Mouse (Mus musculus) right cerebral cortex, postnatal 25 days (tissue): ENCODE data around the gene Ralgapb.

Experiments used
- DNase-seq: peaks from one replicate; pipeline ENCODE4 v3.0.0; 2022

Ralgapb gene

DNA sequence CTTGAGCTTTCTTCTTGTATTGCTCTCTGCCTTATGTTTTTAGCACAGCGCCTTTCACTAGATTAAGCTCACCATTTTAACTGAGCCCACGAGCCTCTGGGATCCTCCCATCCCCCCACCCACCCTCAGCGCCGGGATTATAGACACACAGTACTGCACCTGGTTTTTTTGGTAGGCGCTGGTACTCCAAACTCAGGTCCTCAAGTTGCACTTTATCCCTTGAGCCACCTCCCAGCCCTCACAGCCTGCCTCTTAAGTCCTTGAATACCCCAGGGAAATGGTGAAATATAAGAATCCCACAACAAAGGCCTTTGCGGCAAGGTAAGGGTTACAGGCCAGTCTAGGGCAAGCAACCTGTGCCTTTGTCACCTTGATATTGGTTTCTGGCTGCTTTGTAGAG is 110.2 kb downstream of the Ralgapb start:
- no peak for DNase-seq

DNA sequence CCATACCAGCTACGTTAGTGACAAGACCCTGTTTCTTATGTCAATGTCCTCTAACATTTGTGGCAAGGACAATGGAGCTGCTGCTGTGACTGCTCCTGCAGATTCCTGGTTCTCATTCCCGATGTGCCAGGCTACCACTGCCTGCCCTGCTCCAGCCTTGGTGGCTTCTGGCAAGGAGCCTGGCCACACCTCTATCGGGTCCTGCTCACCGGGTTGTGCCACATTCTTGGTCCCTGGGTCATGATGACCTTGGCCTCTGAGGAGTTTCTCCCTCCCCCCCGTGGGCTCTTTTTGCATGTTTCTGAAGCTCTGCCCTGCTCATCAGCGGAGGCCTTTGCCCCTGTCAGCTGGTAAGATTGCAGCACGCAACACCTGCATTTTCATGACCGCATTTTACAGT is 113.4 kb downstream of the Ralgapb start:
- DNase-seq, result no peak

DNA sequence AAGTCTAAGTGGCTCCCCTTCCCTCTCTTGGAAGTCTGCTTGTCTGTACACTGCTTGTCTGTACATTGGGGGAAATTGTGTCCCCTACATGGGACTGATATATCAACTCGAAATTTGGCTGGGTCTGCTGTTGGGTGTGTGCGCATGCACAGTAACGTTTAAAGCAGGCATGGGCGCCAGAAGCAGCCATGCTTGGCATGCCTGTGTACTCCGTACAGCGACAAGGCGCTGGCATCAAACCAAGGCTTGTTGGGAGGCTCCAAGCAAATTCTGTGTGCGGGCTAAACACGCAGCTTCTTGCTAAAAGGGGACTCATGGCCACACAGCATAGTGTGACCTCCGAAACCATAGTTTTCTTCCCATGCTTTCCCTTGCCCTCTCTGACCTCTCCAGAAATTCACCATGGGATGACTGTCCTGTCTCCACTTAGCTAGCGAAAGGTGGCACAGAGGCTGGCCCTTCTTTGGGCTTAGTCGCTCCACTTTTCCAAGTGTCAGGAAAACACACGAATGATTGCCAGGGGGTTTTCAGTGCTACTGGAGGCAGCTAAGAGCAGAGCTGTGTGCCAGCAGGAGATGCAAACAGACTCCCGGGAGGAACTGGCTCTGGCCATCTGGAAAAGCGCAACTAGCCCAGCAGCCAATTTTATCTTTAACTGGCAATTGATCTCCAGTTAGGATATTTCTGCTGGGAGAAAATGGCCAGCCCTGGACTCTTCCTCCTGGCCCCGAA is 114.6 kb downstream of the Ralgapb start:
- DNase-seq, result no peak

DNA sequence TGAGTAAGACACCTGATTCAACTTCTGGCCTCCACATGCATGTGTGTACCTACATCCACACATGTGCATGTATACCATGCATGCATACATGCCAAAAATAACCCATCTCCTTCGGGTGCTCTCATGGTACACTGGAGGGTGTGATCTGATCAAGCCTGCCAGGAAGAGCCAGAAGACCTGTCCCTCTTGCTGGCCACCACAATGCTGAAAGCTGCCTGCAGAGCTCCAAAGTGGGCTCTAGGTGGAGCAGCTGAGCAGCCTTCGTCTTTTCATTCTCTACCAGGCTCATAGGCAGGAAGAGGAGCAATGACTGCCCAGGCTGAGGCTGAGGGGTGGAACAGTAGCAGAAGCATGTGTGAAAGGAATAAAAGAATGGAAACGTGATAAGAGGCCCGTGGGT is 124.4 kb downstream of the Ralgapb start:
- DNase-seq, result peak; percentile 65

DNA sequence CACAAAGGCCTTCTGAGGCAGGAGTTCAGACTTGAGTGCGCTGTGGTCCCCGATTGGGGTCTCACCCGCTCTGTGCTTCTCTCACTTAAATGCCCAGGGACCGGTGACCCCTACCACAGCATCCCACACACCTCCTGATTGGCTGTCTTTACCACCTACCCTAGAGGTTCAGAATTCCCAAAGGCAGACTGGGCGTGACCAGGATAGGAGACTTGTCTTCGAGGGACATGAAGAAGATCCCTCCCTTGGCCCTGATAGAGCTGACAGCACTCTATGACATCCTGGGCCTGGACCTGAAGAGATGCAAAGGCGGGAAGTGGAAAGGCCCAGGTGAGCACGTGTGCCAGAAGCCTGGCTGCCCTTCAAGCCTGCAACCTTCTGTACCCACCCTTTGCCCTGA is 124.9 kb downstream of the Ralgapb start:
- DNase-seq, result no peak

DNA sequence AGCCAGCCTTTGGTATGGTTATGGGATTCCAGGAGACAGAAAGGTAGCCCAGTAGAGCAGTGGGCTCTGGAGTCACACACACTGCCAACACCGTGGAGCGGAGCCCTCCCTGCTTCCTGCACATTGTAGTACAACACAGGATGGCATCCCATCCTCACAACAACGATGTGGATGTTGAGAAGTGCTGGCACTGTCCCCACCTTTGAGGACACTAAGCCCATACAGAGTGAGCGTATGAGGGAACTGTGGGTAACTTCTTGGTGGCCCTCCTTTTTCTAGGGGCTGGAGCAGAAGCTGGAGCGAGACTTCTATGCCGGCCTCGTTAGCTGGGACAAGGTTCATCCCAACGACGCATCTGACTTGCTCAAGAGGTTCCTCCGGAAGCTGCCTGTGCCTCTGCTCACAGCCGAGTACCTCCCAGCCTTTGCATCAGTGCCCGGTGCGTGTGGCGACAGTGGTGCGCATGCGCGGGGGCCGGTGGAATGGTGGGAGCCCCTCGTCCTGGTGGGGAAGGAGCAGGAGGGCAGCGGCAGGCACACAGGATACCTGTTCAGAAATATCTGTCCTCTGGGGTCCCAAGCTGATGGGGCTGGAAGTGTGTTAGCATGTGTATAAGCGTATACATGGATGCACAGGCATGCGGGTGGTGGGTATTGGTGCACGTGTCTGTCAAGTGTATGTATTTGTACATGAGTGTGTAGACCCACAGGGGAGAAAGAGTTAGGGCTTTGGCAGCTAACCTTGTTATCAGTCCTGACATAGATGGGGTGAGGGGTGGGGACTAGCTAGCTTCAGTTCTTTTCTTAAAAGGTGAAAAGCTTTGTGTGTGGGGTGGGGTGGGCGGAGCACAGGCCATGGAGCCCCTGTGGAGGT is 130.0 kb downstream of the Ralgapb start:
- no peak for DNase-seq

DNA sequence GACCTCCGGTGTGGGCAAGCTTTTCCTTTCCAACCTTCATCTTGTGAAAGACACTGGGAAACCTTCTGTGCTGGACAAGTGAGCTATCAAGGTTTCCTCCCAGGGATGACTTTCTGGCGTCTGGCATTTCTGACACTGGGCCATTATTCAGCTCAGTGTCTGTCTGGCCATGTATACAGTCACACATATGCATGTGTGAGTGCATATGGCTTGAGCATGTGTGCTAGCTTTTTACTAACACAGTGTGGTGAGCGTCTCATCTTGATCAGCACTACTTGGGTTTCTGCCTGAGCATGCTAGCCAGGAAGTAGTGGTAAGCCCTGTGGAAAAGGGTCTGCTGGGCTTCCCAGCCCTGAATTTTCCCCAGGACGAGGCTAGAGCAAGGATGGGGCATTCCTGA is 131.6 kb downstream of the Ralgapb start:
- DNase-seq, result no peak

DNA sequence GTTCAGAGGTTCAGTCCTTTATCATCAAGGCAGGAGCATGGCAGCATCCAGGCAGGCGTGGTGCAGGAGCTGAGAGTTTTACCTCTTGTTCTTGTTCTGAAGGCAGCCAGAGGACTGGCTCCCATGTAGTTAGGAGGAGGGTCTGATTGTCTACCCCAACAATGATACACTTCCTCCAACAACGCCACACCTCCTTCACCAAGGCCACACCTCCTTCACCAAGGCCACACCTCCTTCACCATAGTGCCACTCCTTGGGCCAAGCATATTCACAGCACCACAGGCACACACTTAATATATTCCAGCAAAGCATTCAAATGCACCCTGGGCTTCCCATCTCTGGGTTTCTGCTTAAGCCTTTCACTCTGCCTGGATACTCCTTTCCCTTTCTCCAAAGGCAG is 135.6 kb downstream of the Ralgapb start:
- no peak for DNase-seq

DNA sequence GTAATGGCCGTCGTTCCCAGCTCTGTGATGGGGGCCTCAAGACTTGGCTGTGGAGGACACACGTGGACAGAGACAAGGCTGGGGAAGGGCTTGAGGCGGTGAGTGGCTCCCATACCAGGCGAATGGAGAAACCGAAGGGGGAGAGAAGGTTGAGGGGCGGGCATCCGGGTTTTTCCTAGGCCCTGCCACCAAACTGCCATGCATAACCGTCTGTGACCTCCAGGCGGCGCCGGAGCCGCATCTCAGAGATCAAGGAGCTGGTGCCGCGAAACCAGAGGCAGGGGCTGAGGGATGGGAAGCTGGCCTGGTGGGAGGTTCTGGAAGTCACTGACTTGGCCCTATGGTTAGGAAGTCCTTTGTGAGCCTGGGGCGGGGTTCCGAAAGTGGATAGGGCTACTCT is 137.1 kb downstream of the Ralgapb start:
- DNase-seq, result peak; percentile 61
